Mouse (Mus musculus) cerebellum, postnatal 36 days (tissue): ENCODE results near the gene Gpr68.

Experiments
- DNase-seq, 2 experiments: peaks; one replicate each; pipeline ENCODE4 v3.0.0; 2021 to 2022; ENCODE audit warnings: mixed read lengths in 2 of 2

Gpr68 gene

DNA sequence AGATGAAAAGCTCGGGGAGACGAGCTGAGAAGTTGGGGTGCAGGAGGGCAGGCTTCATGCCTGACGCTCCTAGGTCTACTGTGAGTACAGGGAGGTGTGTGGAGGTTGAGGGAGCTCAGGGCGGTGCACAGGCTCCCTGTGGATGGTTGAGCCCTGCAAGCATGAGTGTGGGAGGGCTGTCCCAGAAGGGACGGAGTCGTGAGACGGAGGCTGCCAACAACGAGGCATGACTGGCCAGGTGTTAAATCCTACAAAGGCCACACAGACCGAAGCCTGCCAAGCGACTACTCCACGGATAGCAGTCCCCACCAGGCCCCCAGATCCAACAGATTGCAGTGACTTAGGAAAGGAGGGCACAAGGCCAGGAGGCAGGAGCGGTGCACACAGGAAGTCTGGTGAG is 2.7 kb upstream of the Gpr68 start:
- peak; percentile 64 to 72 for DNase-seq

- peak; percentile 42 to 69 for DNase-seq
Measured at GRCm38 (mm10) chr12:100909765-100910164, 1.8 kb upstream of the Gpr68 start.

GRCm38 (mm10) chr12:100908298-100909034 is 468 bp upstream of the Gpr68 start:
- DNase-seq, result peak in 1 of 2 experiments; percentile 39

DNA sequence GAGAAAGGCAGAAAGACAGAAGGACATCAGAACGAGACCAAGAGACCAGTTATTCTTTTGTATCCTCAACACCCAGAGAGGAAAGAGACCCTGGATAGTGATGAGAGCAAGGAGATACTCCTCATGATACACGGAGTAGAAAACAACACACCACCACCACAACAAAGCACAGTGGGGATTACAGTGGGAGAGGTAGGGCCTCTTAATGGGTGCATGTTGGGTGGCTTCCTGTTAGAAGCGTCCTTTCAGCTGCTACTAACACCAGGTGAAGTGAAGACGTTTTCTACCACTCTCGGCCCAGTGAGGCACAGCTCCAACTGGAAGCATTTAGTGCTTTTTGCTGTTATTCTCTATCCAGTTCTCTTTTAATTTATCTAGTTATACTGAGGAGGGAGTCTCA is 1.1 kb downstream of the Gpr68 start:
- no peak for DNase-seq

DNA sequence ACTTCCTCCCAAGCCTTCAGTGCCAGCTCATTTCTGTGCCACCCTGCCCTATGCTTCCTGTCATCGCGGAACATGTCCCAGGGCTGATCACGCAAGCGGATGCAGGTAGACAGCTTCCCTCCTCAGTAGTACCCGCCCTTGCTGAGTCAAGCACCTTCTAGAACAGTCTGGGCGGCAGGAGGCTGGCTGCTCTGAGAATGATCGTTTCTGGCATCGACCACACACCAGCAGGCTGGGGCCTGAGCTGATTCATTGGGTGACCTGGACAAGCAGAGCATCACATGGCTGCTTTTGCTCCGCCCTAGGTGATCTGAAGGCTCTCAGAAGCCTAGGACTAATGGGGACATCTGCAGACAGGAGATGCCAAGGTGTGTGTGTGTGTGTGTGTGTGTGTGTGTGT is 4.2 kb downstream of the Gpr68 start:
- peak; percentile 48 to 50 for DNase-seq

DNA sequence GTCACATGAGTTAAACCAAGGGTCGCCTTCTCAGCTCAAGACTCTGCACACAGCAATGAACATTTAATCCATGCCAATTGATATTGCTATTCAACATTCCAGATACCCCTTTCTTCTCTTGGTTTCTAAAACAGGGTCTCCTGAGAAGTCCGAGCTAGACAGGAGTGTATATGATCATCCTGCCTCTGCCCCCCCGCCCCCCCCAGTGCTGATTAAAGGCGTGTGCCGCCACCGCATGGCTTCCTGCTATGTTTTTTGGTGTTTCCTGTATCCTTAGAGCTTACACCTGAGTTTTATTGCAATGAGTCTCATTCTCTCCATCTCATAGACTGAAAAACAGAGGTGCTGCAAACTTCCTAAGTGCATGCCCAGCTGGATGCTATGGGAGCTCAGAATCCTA is 6.6 kb downstream of the Gpr68 start:
- no peak for DNase-seq

DNA sequence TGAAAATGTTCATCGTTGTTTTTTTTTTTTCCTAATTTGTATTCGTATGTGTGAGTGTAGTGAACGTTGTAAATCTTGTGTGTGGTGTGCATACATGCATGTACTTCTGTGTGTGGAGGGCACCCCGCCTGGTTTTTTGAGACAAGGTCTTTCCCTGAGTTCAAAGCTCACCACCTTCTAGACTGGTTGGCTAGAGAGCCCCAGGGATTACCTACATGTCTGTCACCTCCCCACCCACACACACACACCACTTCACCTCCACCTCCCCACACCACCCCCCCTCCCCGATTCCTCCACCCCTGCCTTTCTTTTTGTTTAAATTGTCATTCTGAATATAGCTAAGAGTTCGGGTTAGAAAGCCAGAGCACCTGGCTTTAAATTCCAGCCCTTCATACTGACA is 7.1 kb downstream of the Gpr68 start:
- DNase-seq, result no peak

- DNase-seq, result peak; percentile 82 to 84
Measured at GRCm38 (mm10) chr12:100899111-100899640, 8.8 kb downstream of the Gpr68 start.

GRCm38 (mm10) chr12:100897736-100898650 is 10.0 kb downstream of the Gpr68 start:
- peak; percentile 81 to 82 for DNase-seq

DNA sequence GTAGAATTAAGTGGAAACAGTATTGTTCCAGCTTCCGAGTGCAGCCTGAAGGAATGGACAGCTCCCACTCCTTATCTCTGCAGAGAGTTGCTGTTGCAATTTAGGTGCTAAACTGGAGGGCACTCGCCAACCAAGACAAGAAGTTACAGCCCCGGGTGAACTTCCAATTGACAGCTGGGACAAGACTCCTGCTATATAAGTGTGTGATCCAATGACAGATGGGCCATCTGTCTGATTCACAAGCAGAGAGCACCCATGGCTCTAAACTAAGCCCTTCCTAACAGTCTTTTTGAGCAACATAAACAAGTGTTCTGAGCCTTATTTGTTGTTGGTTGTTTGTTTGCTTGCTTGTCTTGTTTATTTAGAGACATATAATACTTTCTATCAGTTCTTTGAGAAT is 11.3 kb downstream of the Gpr68 start:
- DNase-seq, result no peak

- no peak for DNase-seq
Measured at GRCm38 (mm10) chr12:100895504-100895903, 12.5 kb downstream of the Gpr68 start.

GRCm38 (mm10) chr12:100890548-100890947 is 17.4 kb downstream of the Gpr68 start:
- no peak for DNase-seq

GRCm38 (mm10) chr12:100887801-100888258 is 20.2 kb downstream of the Gpr68 start:
- DNase-seq, result peak in 1 of 2 experiments; percentile 57

DNA sequence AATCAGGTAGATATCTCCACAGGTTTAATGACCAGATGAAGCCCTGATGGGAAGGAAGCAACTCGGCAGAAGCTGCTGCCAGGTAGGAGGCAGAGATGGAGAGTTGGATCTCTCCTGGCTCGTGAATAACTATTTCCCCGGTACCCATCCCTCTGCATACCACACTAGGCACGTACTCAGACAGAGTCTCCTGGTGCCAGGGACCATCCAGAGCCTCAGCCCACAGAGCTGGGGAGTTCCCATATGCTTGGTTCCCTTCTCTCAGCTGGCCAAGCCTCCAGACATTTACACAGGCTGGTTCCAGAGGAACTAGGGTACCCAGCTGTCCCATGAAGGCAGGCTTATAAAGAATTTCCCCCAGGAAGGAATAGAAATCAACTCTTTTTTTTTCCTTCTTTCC is 21.1 kb downstream of the Gpr68 start:
- DNase-seq, result no peak

DNA sequence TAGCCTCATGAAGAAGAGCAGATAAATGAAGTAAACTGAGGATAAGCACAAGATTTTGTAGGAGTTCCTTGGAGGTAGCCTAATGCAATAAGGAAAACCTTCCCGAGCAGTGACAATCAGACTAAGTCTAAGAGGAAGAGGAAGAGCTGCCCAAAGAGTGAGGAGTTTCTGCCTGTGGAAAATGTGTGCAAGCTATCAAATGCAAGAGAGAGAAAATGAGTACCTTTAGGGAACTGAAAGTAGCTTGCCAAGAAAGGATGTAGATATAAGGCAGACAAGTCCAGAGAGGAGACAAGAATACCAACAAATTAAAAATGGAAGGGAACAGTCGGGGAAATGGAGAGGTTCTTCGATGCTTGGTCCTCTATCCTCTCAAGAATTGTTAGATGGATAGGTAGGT is 22.4 kb downstream of the Gpr68 start:
- no peak for DNase-seq

GRCm38 (mm10) chr12:100883168-100883567 is 24.8 kb downstream of the Gpr68 start:
- DNase-seq, result no peak

DNA sequence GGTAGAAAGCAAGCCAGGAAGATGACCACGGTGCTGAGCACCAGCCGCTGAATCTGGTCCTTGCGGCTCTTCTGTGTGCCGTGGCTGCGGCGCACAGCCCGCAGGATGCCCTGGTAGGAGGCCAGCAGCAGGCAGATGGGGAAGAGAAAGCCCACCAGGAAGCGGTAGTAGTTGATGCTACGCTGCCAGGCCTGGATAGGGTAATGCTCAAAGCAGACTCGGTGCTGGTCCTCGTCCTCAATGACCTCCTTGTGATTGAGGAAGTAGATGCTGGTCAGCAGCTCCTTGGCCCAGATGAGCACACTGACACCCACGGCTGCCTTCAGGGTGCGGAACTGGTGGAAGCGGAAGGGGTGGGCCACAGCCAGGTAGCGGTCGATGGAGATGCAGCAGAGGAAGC is 29.4 kb downstream of the Gpr68 start:
- no peak for DNase-seq

GRCm38 (mm10) chr12:100877936-100878335 is 30.1 kb downstream of the Gpr68 start:
- no peak for DNase-seq

GRCm38 (mm10) chr12:100875960-100876359 is 32.0 kb downstream of the Gpr68 start:
- DNase-seq, result no peak

DNA sequence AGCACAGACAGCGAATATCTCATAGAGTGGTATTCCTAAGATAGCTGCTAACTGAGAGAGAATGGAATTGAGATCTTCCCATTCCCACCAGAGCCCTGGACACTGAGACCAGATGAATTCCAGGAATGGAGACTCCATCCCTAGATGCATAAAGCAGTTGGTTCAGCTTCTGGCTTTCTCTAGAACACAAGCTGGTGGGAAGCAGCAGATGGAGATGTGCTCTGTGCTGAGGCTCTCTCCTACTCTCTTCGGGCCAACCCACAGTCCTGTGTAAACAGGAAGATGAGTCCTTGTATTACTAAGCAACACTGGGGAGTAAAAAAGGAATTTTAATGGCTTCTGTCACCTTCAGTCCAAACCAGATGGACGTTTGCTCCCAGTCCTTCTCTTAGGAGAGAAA is 32.4 kb downstream of the Gpr68 start:
- no peak for DNase-seq

DNA sequence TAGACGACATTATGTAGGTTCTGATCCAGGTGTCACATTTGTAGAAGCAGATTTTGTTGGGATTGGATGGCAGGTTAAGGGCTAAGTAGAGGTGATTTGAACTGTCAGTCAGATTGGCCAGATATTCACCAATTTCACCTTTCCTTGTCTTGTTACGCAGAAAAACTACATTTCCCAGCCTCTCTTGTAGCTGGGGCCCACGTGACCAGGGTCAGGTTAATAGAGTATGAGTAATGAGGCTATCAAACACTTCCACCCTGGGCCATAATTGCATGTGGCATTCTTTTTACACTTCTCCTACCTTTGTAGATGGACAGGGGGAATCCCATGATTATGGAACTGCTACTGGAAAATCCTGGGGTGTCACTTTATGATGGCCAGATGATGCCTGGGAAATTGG is 34.4 kb downstream of the Gpr68 start:
- no peak for DNase-seq

DNA sequence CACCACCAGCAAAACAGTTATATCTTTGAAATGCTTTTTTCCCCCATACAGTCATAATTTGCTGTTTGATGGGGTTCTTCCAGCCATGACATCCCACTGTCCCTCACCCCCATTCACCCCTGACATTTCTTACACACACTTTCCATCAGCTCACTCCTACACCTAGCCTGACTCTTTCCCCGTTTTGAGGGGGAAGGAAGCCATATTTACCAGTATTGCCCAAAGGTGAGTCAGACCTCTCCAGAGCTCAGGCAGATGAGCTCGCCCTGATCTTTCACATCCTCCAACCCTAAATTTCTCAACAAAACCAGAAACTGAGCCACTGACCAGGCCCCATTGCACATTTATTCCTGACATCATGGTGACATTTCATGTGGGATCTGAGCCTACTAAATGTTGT is 36.2 kb downstream of the Gpr68 start:
- DNase-seq, result no peak

GRCm38 (mm10) chr12:100871234-100871633 is 36.8 kb downstream of the Gpr68 start:
- DNase-seq, result no peak
